Mouse (Mus musculus): ENCODE measurements around the gene H2-T22.

H2-T22 gene

DNA sequence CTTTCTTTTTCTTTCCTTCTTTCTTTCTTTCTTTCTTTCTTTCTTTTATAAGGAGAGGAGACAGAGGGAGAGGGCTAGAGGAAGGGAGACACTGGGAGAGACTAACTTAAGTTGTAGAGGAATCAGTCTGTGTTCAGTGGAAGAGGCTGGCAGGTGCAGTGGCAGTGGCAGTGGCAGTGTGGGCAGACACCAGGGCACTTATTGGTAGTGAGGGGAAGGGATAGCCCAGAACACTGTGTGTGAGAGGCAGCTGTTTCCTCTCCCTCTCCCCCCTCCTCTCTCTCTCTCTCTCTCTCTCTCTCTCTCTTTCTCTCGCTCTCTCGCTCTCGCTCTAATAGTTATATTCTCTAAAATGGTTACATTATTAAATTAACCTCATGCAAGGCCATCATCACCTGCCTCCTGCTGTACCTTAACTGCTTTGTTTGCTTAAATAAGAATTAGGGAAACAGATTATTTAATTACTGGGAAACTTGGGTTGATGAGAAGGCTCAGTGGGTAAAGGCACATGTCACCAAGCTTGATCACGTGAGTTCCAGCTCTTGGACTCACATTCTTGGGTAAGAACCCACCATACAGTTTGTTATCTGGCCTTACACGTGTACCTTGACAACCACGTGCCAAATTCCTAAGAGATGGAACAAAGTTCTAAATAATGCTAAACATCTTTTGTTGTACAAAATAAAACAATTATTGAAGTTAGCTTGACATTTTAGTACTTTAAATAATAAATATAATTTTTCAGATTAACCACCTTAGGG, 43.8 kb downstream of the H2-T22 start:
- in situ Hi-C loops (cut with MseI, MboI): no loop called here

- in situ Hi-C loops (cut with MseI, MboI): no loop called here
These were observed 44.6 kb downstream of the H2-T22 start for GRCm38 (mm10) chr17:35997713-35998510.

- in situ Hi-C loops (cut with MseI, MboI): no loop called here
These were observed 45.6 kb downstream of the H2-T22 start for GRCm38 (mm10) chr17:35996949-35997348.

DNA sequence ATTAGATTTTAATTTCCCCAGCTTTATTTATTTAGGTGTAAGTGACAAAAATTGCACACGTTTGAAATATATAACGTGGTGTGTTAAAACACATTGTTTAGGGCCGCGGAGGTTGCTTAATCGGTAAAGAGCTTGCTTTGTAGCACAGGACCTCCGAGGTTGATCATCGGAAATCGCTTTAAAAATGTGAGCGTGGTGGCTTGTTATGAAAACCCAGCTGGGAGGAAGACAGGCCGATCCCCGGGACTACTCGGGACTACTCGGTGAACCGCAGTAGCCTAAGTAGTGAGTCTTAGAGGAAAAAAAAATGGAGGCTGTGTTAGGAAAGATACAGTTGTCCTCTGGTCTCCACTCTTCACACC, 47.7 kb downstream of the H2-T22 start:
- in situ Hi-C loops (cut with MseI, MboI): loop anchor here (5.0 kb wide), 1 partner anchor 58 kb away; no protein-coding TSS in a partner anchor

DNA sequence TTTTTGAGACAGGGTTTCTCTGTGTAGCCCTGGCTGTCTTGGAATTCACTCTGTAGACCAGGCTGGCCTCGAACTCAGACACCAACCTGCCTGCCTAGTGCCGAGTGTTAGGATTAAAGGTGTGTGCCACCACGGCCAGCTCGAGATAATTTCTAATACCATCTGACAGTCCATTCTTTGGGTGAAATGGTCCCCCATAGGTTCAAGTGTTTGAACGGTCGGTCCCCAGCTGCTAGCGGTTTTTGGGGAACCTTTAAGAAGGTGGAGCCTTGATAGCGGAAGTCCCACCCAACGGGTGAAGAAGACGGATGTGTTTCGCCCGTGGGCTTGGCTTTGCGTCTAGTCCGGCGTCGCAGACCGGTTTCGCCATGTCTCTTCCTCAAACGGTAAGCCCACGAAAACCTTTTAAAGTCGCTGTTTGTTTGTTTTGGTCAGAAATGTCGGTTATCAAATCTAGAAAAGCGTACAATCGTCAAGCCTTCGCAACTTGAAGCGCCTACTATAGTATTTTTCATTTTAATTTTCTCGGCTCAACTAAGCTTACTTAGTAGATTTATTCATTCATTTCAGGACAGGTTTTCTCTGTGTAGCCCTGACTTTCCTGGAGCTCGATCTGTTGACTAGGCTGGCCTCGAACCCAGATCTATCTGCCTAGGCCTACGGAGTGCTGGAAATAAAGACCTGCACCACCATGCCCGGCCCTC, 48.2 kb downstream of the H2-T22 start:
- in situ Hi-C loops (cut with MseI, MboI): loop anchor here (5.0 kb wide), 1 partner anchor 57 kb away; no protein-coding TSS in a partner anchor

GRCm38 (mm10) chr17:35993675-35994074, 48.9 kb downstream of the H2-T22 start:
- in situ Hi-C loops (cut with MseI, MboI): loop anchor here (5.0 kb wide), 1 partner anchor 56 kb away; no protein-coding TSS in a partner anchor

- in situ Hi-C loops (cut with MseI, MboI): loop anchor here (5.0 kb wide), 1 partner anchor 54 kb away; no protein-coding TSS in a partner anchor
These were observed 50.8 kb downstream of the H2-T22 start for GRCm38 (mm10) chr17:35991781-35992180.
